Mouse (Mus musculus) frontal cortex, postnatal 10 days (tissue): ENCODE results near the gene Gm21028.
"Not testable (repeated sequence)": the region's sequence is repeated elsewhere in the genome, so short reads cannot be mapped to it uniquely, and the experiment has no call there.

Experiments used
- DNase-seq, 2 experiments: peaks; one replicate each; pipeline ENCODE4 v3.0.0; 2022; ENCODE audit warnings: low spot score in 2 of 2, mixed read lengths in 1 of 2

Gene Gm21028

DNA sequence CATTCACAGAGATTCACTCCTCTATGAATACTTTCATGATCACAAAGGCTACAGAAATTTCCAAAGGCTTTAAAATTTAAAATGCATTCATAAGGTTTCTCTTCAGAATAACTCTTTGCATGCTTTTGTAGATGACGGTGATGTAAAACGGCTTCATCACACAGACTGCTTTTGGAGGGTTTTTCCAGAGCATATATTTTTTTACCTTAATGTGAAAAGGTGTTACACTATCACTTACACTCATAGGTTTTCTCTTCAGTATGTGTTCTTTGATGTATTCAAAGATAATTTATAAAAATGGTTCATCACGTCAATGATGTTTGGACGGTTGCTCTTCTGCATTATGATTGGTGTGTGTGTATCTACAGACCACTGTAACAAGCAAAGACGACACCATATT is at the start of gene Gm21028:
Gene Gm21028, minus strand, starts transcription at position 101 of the 400 bp plus-strand sequence.
- no peak for DNase-seq

DNA sequence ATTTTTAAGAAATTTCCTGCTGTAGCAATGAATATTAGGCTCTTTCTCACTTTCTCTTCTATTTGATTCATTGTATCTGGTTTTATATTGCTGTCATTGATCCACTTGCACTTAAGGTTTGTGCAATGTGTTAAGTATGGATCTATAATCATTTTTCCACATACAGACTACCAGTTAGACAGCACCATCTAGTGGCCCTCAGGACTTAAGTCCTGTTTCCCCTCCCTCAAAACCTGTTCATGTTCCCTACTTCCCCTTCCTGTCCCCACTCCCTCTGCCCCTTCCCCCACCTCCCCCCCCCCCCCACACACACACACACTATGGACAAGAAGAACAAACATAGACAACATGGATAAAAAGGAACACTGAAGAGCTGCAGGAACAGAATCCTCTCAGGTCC is 17.3 kb upstream of the Gm21028 start:
- DNase-seq = not testable (repeated sequence)

DNA sequence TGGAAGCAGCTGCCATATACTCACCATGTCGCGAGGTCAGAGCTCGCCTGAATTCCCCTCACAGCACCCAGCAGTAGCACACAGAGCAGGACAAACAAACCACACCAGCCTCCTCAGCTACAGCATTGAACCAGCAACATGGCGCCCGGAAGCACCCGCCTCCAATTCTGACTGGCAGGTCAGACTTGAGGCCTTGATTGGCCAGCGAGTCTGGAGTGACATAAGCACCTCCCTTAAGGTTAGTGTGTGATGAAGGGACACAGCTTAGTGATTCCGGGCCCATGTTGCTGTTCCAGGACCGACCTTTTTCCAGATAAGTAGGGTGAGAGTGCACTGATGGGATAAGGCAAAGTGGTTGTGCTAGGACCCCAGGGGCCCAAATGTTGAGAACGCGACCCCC is 14.0 kb upstream of the Gm21028 start, which contains the start of gene Zfp977:
Gene Zfp977, minus strand, starts transcription at position 135 of the 400 bp plus-strand sequence.
- DNase-seq = not testable (repeated sequence)

DNA sequence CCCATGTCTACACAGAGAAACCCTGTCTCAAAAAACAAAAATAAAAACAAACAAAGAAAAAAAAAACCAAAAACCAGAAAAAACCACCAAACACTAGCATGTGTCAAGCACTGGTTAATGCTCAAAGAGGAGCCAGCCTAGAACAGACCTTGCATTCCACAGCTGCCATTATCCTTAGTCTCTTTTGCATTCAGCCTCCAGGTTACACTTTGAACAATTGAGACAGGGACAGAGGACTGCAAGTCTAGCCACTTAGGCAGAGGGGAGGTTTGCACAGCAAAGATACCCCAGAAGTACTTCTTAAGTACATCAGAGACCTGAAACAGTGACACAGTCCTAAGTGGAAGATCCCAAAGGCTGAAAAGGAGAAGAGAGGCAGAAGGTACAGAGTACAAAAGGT is 12.9 kb upstream of the Gm21028 start:
- not testable (repeated sequence) for DNase-seq

DNA sequence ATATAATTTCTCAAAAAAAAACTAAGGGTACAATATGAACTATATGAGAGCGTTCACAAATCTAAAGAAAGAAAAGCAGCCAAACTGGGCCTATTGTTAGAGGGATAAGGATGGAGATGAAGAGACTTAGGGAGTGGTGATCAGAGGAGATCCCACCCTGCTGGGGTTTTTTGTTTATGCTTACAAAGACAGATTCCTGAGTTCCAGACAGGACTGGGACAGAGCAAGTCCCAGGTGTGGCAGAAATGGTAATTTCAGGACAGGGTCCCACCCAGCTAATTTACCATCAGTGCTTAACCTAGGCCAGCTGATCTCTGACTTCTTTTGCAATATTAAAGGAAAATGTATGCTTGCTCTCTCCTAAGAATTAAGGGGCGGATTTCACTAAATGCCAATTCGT is 26.6 kb downstream of the Gm21028 start:
- no peak for DNase-seq
